Mouse (Mus musculus): ENCODE results near the gene Zfp697.
A peak's percentile ranks its signal among the peaks of the same experiment; 100 is the strongest.
"Not testable (repeated sequence)": the region's sequence is repeated elsewhere in the genome, so short reads cannot be mapped to it uniquely, and the experiment has no call there.

Zfp697 gene

GRCm38 (mm10) chr3:98368776-98369175, 13.5 kb upstream of the Zfp697 start:
- DNase-seq (ENCODE audit: low spot score in 2 of 2), result no peak

- no peak for DNase-seq (ENCODE audit: low spot score in 2 of 2)
Measured at GRCm38 (mm10) chr3:98374062-98374719, 8.1 kb upstream of the Zfp697 start.

- no peak for DNase-seq (ENCODE audit: low spot score in 2 of 2)
Measured at GRCm38 (mm10) chr3:98374980-98375379, 7.3 kb upstream of the Zfp697 start.

- DNase-seq (ENCODE audit: low spot score in 2 of 2), result no peak
Measured at GRCm38 (mm10) chr3:98378267-98378666, 4.0 kb upstream of the Zfp697 start.

GRCm38 (mm10) chr3:98379236-98379635, 3.0 kb upstream of the Zfp697 start:
- DNase-seq (ENCODE audit: low spot score in 2 of 2), result no peak

- no peak for DNase-seq (ENCODE audit: low spot score in 2 of 2)
Measured at GRCm38 (mm10) chr3:98381677-98382245, 500 bp upstream of the Zfp697 start.

GRCm38 (mm10) chr3:98383024-98383790, 946 bp downstream of the Zfp697 start:
- DNase-seq (ENCODE audit: low spot score in 2 of 2), result no peak

- DNase-seq (ENCODE audit: low spot score in 2 of 2), result no peak
Measured at GRCm38 (mm10) chr3:98387086-98387485, 4.8 kb downstream of the Zfp697 start.

GRCm38 (mm10) chr3:98387756-98388155, 5.5 kb downstream of the Zfp697 start:
- DNase-seq (ENCODE audit: low spot score in 2 of 2), result no peak

- DNase-seq (ENCODE audit: low spot score in 2 of 2), result no peak
Measured at GRCm38 (mm10) chr3:98389305-98389704, 7.0 kb downstream of the Zfp697 start.

- not testable (repeated sequence) for DNase-seq (ENCODE audit: low spot score in 2 of 2)
Measured at GRCm38 (mm10) chr3:98404268-98404895, 22.1 kb downstream of the Zfp697 start.

GRCm38 (mm10) chr3:98405877-98406276, 23.6 kb downstream of the Zfp697 start:
- not testable (repeated sequence) for DNase-seq (ENCODE audit: low spot score in 2 of 2)

- not testable (repeated sequence) for DNase-seq (ENCODE audit: low spot score in 2 of 2)
Measured at GRCm38 (mm10) chr3:98406569-98407144, 24.4 kb downstream of the Zfp697 start.

- not testable (repeated sequence) for DNase-seq (ENCODE audit: low spot score in 2 of 2)
Measured at GRCm38 (mm10) chr3:98407261-98407780, 25.1 kb downstream of the Zfp697 start.

- not testable (repeated sequence) for DNase-seq (ENCODE audit: low spot score in 2 of 2)
Measured at GRCm38 (mm10) chr3:98410619-98411580, 28.6 kb downstream of the Zfp697 start.

- no peak for DNase-seq (ENCODE audit: low spot score in 2 of 2)
Measured at GRCm38 (mm10) chr3:98413733-98414132, 31.5 kb downstream of the Zfp697 start.

- no peak for DNase-seq (ENCODE audit: low spot score in 2 of 2)
Measured at GRCm38 (mm10) chr3:98414296-98414695, 32.0 kb downstream of the Zfp697 start.

- no peak for DNase-seq (ENCODE audit: low spot score in 2 of 2)
Measured at GRCm38 (mm10) chr3:98416426-98417250, 34.4 kb downstream of the Zfp697 start.

GRCm38 (mm10) chr3:98417328-98417727, 35.1 kb downstream of the Zfp697 start:
- DNase-seq (ENCODE audit: low spot score in 2 of 2), result peak; percentile 71 to 86

Measured in frontal cortex, postnatal 14 days (tissue).